ENCODE assay signal across 18 mouse cellular contexts in genomic region chr7:51624336-51624897, GRCm38 (mm10). TPM values are rescaled to one million over a fixed set of nuclear protein-coding genes. Genes with fewer than 3 reads are reported as not detected.
DNase-seq lines count a peak whose midpoint lies in the region; ATAC-seq lines count a peak whose summit lies in the region.
"Had no signal": no experiment of that assay in that cellular context is flagged by ENCODE, and none has a peak within 500 bp of the region (broad histone marks: within the 10 kb centered on the region; RNA-seq: fewer than 3 reads in every experiment).

No protein-coding gene starts in this region.

- no peaks in the 10 kb centered on the region for H3K36me3 ChIP-seq in hindbrain, embryonic 12.5 days
- no peaks in the 10 kb centered on the region for H3K36me3 ChIP-seq in midbrain, embryonic 13.5 days
- H3K36me3 ChIP-seq: embryonic facial prominence, embryonic 15.5 days; limb, embryonic 12.5 days had no signal

- H3K4me1 ChIP-seq in hindbrain, embryonic 12.5 days: peaks cover 6% of the 10 kb centered on the region; the same call in 1 of the 2 replicates
- peaks cover 17% of the 10 kb centered on the region for H3K4me1 ChIP-seq in midbrain, embryonic 13.5 days (replicated peaks)

- H3K27ac ChIP-seq in hindbrain, embryonic 12.5 days: peak overlapping the region; percentile 84
- H3K27ac ChIP-seq in midbrain, embryonic 13.5 days: peak overlapping the region; percentile 97
- H3K27ac ChIP-seq: embryonic facial prominence, embryonic 15.5 days; limb, embryonic 12.5 days; liver, embryonic 14.5 days had no signal

- peak overlapping the region; percentile 65 for H3K9ac ChIP-seq in hindbrain, embryonic 12.5 days
- peak overlapping the region; percentile 82 for H3K9ac ChIP-seq in midbrain, embryonic 13.5 days (replicated peaks)
- H3K9ac ChIP-seq: embryonic facial prominence, embryonic 15.5 days; limb, embryonic 12.5 days; liver, embryonic 14.5 days had no signal

- peak overlapping the region; percentile 38 for H3K4me3 ChIP-seq in hindbrain, embryonic 12.5 days
- peak overlapping the region; percentile 55 for H3K4me3 ChIP-seq in midbrain, embryonic 13.5 days (replicated peaks)
- H3K4me3 ChIP-seq: embryonic facial prominence, embryonic 15.5 days; limb, embryonic 12.5 days had no signal

- H3K27me3 ChIP-seq in hindbrain, embryonic 12.5 days: peaks cover 73% of the 10 kb centered on the region
- H3K27me3 ChIP-seq in midbrain, embryonic 13.5 days: peaks cover 72% of the 10 kb centered on the region

- WGBS in hindbrain, embryonic 12.5 days: 0% methylated on average over 4 of the region's 4 CpGs
- WGBS in midbrain, embryonic 13.5 days: under 1% methylated on average over 4 of the region's 4 CpGs

- peak; percentile 55 for DNase-seq in retina, embryonic 14.5 days (ENCODE audit: low spot score)
- no peak for DNase-seq in retina, postnatal 1 day
- DNase-seq in layer of hippocampus, postnatal 25 days (ENCODE audit: extremely low spot score in 1 of 2, low spot score in 1 of 2): no peak
- no peak for DNase-seq in frontal cortex, postnatal 36 days (ENCODE audit: low spot score in 2 of 2)
- DNase-seq in thymus, postnatal 4 days: no peak
- DNase-seq: B cell, adult 2 months; kidney, adult 9 months; lung, postnatal 10 days had no signal

- no peak for ATAC-seq in hindbrain, embryonic 12.5 days (ENCODE audit: low FRiP score)
- peak; percentile 24 for ATAC-seq in midbrain, embryonic 13.5 days
- no peak for ATAC-seq in activated CD4-positive, CD25-positive, alpha-beta regulatory T cell, adult 4 months

- no peaks in the 10 kb centered on the region for H3K9me3 ChIP-seq in hindbrain, embryonic 12.5 days (replicated peaks)
- H3K9me3 ChIP-seq in midbrain, embryonic 13.5 days: no peaks in the 10 kb centered on the region
- H3K9me3 ChIP-seq: embryonic facial prominence, embryonic 15.5 days; limb, embryonic 12.5 days had no signal

- peak overlapping the region; percentile 47 for H3K4me2 ChIP-seq in hindbrain, embryonic 12.5 days (replicated peaks)
- H3K4me2 ChIP-seq in midbrain, embryonic 13.5 days (replicated peaks): peak overlapping the region; percentile 66
- H3K4me2 ChIP-seq: embryonic facial prominence, embryonic 15.5 days had no signal

RNA-seq across cellular contexts. Expression of gene Slc17a6, which starts 2.6 kb away (rescaled TPM):
- polyA plus RNA-seq in hindbrain, embryonic 12.5 days (2016; fragmentation: Nextera tagmentation; extraction: Ambion mirVana): 41.6 and 48.1 TPM in 2 replicates
- 76.8 and 92.2 TPM in 2 replicates for polyA plus RNA-seq in midbrain, embryonic 13.5 days (2015; fragmentation: Nextera tagmentation; extraction: Ambion mirVana)
- 10 to 100 TPM; 13.2 to 14.8 TPM for total RNA-seq in layer of hippocampus, postnatal 25 days (2021)
- not detected for polyA plus RNA-seq in activated CD4-positive, CD25-positive, alpha-beta regulatory T cell, adult 4 months (2017; shearing (Covaris generic))
- total RNA-seq: common myeloid progenitor, adult 5-6 weeks; granulocyte monocyte progenitor cell, adult 5-6 weeks had no signal
- polyA plus RNA-seq: heart, embryonic 14.5 days; large intestine, adult 2 months; liver, embryonic 14.5 days had no signal

Comparison
In these comparisons a context has a peak if more than half of its experiments do, and no peak if none do; other contexts are left out.
1. RNA of gene Slc17a6, which starts 2.6 kb away (polyA plus RNA-seq): 76.8 to 92.2 TPM in midbrain, embryonic 13.5 days and 41.6 to 48.1 TPM in hindbrain, embryonic 12.5 days; not detected in activated CD4-positive, CD25-positive, alpha-beta regulatory T cell, adult 4 months; every median in the first group is over 10 times any median in the second.